Mouse (Mus musculus) bone marrow, adult 2 months (tissue): ENCODE results near the gene Dbn1. TPM values are rescaled to one million over a fixed set of nuclear protein-coding genes. Genes with fewer than 3 reads are reported as not detected.
"Not testable (repeated sequence)": the region's sequence is repeated elsewhere in the genome, so short reads cannot be mapped to it uniquely, and the experiment has no call there.

Experiments used
- H3K27ac ChIP-seq: fragments of 200-500 bp; 2 replicates; pipeline ENCODE4 v1.5.1; 2012; ENCODE audit warnings: low read depth, mild to moderate bottlenecking, control low read depth, inconsistent platforms, low read length; ENCODE audit not compliant: control insufficient read depth, poor library complexity, insufficient read depth
- H3K4me1 ChIP-seq: fragments of 200-500 bp; 2 replicates; pipeline ENCODE4 v1.6.1; 2011; ENCODE audit warnings: low read length; ENCODE audit not compliant: control insufficient read depth, insufficient read depth
- H3K4me3 ChIP-seq: fragments of 200-500 bp; replicated peaks from 2 replicates; pipeline ENCODE3; 2011; ENCODE audit warnings: mild to moderate bottlenecking, low read depth, low read length, control low read depth; ENCODE audit not compliant: control insufficient read depth
- CTCF ChIP-seq: fragments of 200-500 bp; IDR thresholded peaks from 2 replicates; pipeline ENCODE4 v1.5.1; 2011; ENCODE audit warnings: low read length, control low read depth; ENCODE audit not compliant: control insufficient read depth, insufficient read depth
- POLR2A ChIP-seq: fragments of 200-500 bp; IDR thresholded peaks from 2 replicates; pipeline ENCODE4 v1.6.1; 2011; ENCODE audit warnings: low read depth, mild to moderate bottlenecking, control low read depth, low read length, borderline replicate concordance; ENCODE audit not compliant: control insufficient read depth
- WGBS: fragments of 180-500 bp; shearing (Covaris S2); methylation state at CpG from one replicate; pipeline ENCODE4 v1.1.7; 2018; 5-methylcytosine and 5-hydroxymethylcytosine counted together
- polyA plus RNA-seq: library from polyadenylated mRNA; stranded (reverse); fragments of >200 nt; gene quantifications from 2 replicates; pipeline ENCODE4 v1.2.4, GENCODE M21; 2011; ENCODE audit warnings: low replicate concordance; ENCODE audit not compliant: missing spikeins, insufficient read depth, insufficient read length

Dbn1 gene
- polyA plus RNA-seq, 1 experiment, result 2.2 TPM

DNA sequence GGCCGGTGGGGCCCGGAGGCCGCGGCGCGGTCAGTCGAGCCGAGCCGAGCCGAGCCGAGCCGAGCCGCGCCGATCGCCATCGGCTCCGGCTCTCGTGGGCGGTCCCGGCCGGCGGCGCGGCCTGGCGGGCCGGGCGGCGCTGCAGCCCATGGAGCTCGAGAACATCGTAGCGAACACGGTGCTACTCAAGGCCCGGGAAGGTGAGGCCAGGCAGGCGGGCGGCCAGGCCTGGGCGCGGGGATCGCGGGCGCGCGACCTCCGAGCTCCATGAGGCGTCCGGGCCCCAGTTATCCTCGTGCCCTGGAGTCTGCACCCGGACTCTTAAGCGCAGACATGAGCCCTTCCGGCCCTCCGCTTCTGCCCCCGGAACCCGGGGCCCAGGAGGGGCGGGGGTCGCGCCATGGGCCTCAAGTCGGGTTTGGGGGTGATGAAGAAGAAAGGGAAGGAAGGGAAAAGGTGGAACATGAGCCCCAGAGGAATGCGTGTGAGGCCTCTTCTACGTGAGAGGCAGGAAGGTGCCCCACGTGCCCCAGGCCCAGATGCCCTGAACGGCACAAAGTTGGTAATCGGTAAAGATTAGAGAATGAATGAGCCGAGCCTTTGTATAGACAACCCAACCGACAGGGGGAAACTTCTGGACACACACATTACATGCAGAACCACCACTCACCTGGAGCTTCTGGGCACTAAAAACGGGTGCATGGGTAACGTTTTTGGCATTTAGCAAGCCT is 42.4 kb downstream of the Dbn1 start:
- TF ChIP-seq POLR2A, result peak; percentile 57; the same call in 1 of the 2 replicates
- no peak for TF ChIP-seq CTCF
- Histone ChIP-seq H3K27ac (peak overlapping the region; percentile 99), H3K4me1 (peaks cover 13% of the 10 kb centered on the region; the same call in 1 of the 2 replicates), H3K4me3 (peak overlapping the region; percentile 90)
- 4% methylated on average over 65 of the region's 66 CpGs for WGBS

- Histone ChIP-seq H3K27ac (peak within 1 kb of the TSS; percentile 99), H3K4me1 (peaks cover 13% of the 10 kb centered on the region; the same call in 1 of the 2 replicates), H3K4me3 (peak within 1 kb of the TSS; percentile 90)
- WGBS, result under 1% methylated on average over 35 of the region's 35 CpGs
- TF ChIP-seq CTCF (no peak), POLR2A (no peak)
Observed at GRCm38 (mm10) chr13:55444937-55445315, 43.0 kb downstream of the Dbn1 start, which contains the start of gene Grk6. Gene Grk6 (plus strand): TSS chr13:55445072.

GRCm38 (mm10) chr13:55444286-55444936 is 43.5 kb downstream of the Dbn1 start:
- WGBS, result under 1% methylated on average over 33 of the region's 33 CpGs
- Histone ChIP-seq H3K4me3 (peak overlapping the region; percentile 77), H3K4me1 (peaks cover 9% of the 10 kb centered on the region; the same call in 1 of the 2 replicates), H3K27ac (peak overlapping the region; percentile 99)
- TF ChIP-seq CTCF (no peak), POLR2A (peak; percentile 73)

- TF ChIP-seq POLR2A, result no peak
- TF ChIP-seq CTCF, result no peak
- Histone ChIP-seq H3K4me1 (peaks cover 6% of the 10 kb centered on the region; the same call in 1 of the 2 replicates), H3K4me3 (peak overlapping the region; percentile 10), H3K27ac (peak overlapping the region; percentile 99; the same call in 1 of the 2 replicates)
- 19% methylated on average over 9 of the region's 9 CpGs for WGBS
Observed at GRCm38 (mm10) chr13:55443799-55444285, 44.1 kb downstream of the Dbn1 start.

- not testable (repeated sequence) for H3K4me3 ChIP-seq, H3K4me1 ChIP-seq, H3K27ac ChIP-seq
- 39% methylated on average over 15 of the region's 15 CpGs for WGBS
Observed at GRCm38 (mm10) chr13:55437111-55437629, 50.7 kb downstream of the Dbn1 start.

GRCm38 (mm10) chr13:55431889-55432685 is 55.8 kb downstream of the Dbn1 start:
- Histone ChIP-seq H3K4me1 (peaks cover 9% of the 10 kb centered on the region; the same call in 1 of the 2 replicates), H3K27ac (peak overlapping the region; percentile 63), H3K4me3 (no peak overlapping the region)
- TF ChIP-seq POLR2A (no peak), CTCF (no peak)
- 8% methylated on average over 10 of the region's 10 CpGs for WGBS

GRCm38 (mm10) chr13:55430566-55430965 is 57.3 kb downstream of the Dbn1 start:
- Histone ChIP-seq H3K4me3 (no peak overlapping the region), H3K27ac (no peak overlapping the region), H3K4me1 (peaks cover 9% of the 10 kb centered on the region; the same call in 1 of the 2 replicates)
- TF ChIP-seq POLR2A (no peak), CTCF (no peak)
- WGBS, result 76% methylated on average over 2 of the region's 2 CpGs

GRCm38 (mm10) chr13:55429226-55429888 is 58.6 kb downstream of the Dbn1 start:
- Histone ChIP-seq H3K4me1 (peaks cover 9% of the 10 kb centered on the region; the same call in 1 of the 2 replicates), H3K27ac (peak overlapping the region; percentile 73), H3K4me3 (peak overlapping the region; percentile 24)
- TF ChIP-seq POLR2A (no peak), CTCF (no peak)
- WGBS, result 20% methylated on average over 12 of the region's 12 CpGs
